Mouse (Mus musculus): ENCODE measurements around the gene Nup153. TPM values are rescaled to one million over a fixed set of nuclear protein-coding genes. Genes with fewer than 3 reads are reported as not detected.

Nup153 gene
- total RNA-seq (2021): 10 to 100 TPM; 46.5 to 49.7 TPM
- long read RNA-seq, experiment 1, full-length matches to known transcripts: 9 of 16 reads
- long read RNA-seq, experiment 1, partial matches to known transcripts: 3 of 16 reads
- long read RNA-seq, experiment 1, other reads (novel, unspliced or antisense): 4 of 16 reads
- long read RNA-seq, experiment 2, full-length matches to known transcripts: 10 of 19 reads
- long read RNA-seq, experiment 2, partial matches to known transcripts: 5 of 19 reads
- long read RNA-seq, experiment 2, other reads (novel, unspliced or antisense): 4 of 19 reads

DNA sequence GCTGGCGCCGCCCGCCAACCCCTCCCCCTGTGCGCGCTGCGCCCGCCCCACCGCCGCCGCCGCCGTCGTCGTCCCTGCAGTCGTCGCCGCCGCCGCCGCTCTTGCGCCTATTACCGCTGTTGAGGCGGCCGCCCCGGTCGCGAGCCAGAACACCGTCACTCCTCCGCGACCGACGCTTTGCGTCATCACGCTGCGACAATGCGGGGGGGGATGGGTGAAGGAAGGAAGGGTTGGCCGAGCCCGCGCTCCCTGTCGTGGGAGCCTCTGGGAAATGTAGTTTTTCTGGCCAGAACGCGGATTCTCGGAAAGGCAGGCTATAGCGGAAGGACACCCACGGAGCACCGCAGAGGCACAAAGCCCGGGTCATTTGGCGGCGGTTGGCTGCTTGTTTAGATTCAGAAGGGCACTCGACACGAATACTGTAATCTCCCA is at the start of gene Nup153:
Gene Nup153, minus strand, starts transcription at position 104 of the 432 bp plus-strand sequence.
- TF ChIP-seq CTCF (IDR thresholded peaks at IDR 0.05): no peak
- Histone ChIP-seq H3K27ac (peak within 1 kb of the TSS; percentile 99), H3K4me3 (peak within 1 kb of the TSS; percentile 92)
- DNase-seq: peak; percentile 98
- intact Hi-C loops (cut with DNase I): no loop called here

DNA sequence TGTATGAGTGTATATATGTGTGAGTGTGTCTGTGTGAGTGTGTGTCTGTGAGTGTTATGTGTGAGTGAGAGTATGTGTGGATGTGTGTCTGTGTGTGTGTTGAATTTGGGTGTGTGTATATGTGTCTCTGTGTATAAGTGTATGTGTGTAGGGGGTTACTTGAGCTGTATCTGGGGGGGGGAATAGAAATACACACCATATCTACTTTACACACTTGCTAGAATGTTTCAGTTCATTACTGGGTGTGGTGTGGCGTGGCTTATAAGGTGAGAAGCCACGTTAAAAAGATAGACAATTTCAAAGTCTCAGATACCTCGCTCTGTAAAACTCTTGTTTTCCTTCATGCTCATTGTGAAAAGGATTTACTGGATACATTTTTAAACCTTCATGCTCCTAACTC is 49.7 kb upstream of the Nup153 start:
- no peak for DNase-seq
- TF ChIP-seq CTCF (IDR thresholded peaks at IDR 0.05): no peak
- Histone ChIP-seq H3K4me3 (no peak overlapping the region), H3K27ac (peak overlapping the region; percentile 79)
- intact Hi-C loops (cut with DNase I): loop anchor here (5.0 kb wide), 1 partner anchor 40 kb away; no protein-coding TSS in a partner anchor

DNA sequence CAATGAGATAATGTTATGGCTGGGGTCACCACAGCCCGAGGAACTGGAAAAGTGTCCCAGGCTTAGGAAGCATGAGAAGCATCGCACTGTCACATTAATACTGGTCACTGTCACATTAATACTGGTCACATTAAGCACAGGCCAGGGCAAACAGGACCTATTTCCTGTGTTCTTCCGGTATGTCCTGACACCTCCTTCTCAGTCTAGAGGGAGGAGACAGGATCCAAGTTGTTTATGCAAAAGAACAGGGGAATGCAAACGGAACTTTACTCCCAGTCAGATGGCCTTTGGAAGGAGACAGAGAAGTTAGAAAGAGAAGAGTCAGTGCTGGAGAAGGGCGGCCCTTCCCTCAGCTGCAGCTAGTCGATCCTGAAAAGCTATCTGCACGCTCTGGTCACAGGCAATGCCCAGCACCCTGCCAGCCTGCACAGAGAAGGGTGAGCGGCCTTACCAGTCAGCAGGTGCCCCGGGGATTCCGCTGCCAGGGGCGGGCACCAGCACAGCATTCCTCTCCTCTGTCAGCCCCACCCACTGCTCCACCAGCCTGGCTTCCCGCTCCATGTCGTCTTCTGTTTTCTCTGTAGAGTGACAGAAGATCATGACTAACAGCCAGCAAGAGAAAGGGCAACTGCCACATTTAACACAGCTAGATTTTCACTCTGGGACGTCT is 49.0 kb upstream of the Nup153 start:
- no peak for TF ChIP-seq CTCF (IDR thresholded peaks at IDR 0.05)
- Histone ChIP-seq H3K27ac (peak overlapping the region; percentile 79), H3K4me3 (peak overlapping the region; percentile 40)
- DNase-seq: peak; percentile 91
- intact Hi-C loops (cut with DNase I): loop anchor here (5.0 kb wide), 1 partner anchor 39 kb away; no protein-coding TSS in a partner anchor

DNA sequence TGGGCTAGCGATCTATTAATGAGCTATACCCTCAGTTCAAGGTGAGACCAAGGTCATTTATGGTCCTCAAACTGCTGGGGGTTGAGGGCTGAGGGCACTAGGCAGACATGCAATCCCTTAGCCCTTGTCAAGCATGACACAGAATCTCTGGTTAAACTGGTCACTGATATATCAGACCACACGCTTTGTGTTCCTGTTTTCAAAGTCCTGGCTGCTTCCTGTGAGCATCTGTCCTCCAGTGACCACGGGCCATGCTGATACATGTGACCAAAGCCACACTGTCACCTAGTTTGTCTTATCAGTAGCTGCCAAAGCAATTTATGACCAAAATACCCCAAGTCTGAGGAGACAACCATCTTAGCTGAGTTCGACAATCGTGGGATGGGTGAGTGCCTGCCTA is 47.3 kb upstream of the Nup153 start:
- DNase-seq: no peak
- Histone ChIP-seq H3K27ac (no peak overlapping the region), H3K4me3 (no peak overlapping the region)
- no peak for TF ChIP-seq CTCF (IDR thresholded peaks at IDR 0.05)
- intact Hi-C loops (cut with DNase I): loop anchor here (5.0 kb wide), 1 partner anchor 38 kb away; no protein-coding TSS in a partner anchor

DNA sequence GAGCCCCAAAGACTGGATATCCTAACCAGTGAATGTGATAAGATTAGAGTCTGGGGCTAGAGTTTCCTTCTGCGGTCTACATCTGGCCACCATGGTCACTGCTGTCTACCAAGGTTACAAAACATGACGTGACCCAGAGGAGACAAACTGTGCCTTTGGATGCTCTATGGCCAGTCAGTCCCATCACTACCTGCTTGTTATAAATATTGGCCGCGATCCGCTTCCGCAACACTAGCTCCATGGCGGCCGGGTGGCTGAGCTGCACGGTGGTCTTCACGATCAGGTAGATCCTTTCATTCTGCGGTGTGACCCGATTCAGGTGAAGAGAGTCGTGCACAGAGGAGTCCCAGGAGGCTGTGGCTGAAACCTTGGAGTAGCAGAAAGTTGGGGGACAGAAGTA is 44.8 kb upstream of the Nup153 start:
- no peak overlapping the region for H3K4me3 ChIP-seq
- no peak for DNase-seq
- H3K27ac ChIP-seq: no peak overlapping the region
- no peak for TF ChIP-seq CTCF (IDR thresholded peaks at IDR 0.05)
- intact Hi-C loops (cut with DNase I): no loop called here

DNA sequence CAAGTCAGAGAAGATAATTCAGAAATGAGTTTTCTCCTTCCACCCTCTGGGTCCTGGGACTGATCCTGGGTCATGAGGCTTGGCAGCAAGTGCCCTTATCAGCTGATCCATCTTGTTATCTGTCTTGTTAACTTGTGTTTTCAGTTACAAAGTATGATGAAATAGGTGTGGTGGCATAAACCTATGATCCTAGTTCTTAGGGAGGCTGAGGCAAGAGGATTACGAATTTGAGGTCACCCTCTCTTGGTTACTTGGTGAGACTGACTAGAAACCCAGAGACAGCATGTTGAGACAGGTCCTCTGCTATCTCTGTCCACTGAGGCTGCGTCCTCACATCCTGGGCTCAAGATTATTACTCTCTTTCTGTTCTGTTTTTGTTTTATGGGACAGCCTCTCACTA is 37.6 kb upstream of the Nup153 start:
- no peak for TF ChIP-seq CTCF (IDR thresholded peaks at IDR 0.05)
- no peak for DNase-seq
- intact Hi-C loops (cut with DNase I): no loop called here
- Histone ChIP-seq H3K27ac (no peak overlapping the region), H3K4me3 (no peak overlapping the region)

DNA sequence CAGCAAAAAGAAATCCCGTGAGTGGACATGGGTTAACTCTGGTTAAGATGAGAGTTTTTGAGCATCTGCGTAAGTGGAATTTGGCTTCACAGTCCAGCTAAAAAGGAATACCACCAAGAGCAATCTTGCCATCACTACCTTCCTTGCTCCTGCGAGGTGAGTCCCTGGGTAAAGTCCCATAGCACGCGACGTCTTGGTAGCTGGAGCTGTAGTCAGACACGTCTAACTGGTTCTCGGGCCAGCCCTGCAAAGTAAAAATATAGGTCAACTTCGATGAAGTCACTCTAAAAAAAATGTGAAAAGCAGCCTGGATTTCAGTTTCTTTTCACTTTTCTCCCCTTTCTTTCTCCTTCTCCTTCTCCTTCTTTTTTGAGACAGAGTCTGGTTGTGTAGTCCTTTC is 35.5 kb upstream of the Nup153 start:
- no peak overlapping the region for H3K4me3 ChIP-seq
- intact Hi-C loops (cut with DNase I): no loop called here
- TF ChIP-seq CTCF (IDR thresholded peaks at IDR 0.05): no peak
- DNase-seq: no peak
- no peak overlapping the region for H3K27ac ChIP-seq

DNA sequence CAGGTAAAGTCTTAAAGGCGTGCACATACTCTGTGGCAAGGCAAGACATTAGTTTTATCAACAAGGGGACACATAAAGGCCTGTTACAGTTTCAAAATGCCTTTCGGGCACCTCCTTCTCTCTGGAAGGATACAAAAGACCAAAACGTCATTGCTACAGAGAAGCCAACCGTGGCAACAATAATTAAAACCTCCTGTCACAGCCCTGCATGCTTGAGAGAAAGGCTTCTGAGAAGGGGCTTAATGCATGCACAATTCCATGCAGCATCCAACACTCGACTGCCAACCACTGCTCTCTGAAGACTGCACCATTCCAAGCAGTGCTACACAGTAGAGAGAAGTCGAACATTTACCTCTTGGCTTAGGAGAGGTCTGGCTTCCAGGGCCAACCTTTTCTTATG is 33.2 kb upstream of the Nup153 start:
- TF ChIP-seq CTCF (IDR thresholded peaks at IDR 0.05): no peak
- no peak overlapping the region for H3K4me3 ChIP-seq
- DNase-seq: no peak
- H3K27ac ChIP-seq: no peak overlapping the region
- intact Hi-C loops (cut with DNase I): no loop called here

DNA sequence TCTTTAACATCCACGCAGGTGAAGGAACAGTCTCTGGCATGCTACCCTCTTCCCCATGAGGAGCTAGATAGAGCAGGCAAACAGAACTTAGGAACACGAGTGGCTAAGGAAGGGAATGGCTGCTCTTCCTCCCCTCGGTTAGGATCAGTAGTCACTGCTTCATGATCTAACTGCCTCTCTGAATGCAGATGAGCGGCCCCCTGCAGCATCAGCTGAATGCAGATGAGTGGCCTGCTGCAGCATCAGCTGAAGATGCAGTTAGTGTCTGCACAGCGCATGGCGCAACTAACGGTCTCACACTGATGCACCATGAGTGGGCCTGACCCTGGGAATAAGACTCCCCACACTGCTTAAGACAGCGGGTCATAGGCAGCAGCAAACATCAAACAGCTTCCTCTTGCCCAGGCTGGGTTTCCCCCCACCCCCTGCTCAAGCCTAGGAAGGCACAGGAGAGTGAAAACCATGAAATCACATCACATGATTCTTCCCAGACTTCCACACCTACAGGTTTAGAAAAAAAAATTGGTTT is 31.6 kb upstream of the Nup153 start:
- intact Hi-C loops (cut with DNase I): no loop called here

DNA sequence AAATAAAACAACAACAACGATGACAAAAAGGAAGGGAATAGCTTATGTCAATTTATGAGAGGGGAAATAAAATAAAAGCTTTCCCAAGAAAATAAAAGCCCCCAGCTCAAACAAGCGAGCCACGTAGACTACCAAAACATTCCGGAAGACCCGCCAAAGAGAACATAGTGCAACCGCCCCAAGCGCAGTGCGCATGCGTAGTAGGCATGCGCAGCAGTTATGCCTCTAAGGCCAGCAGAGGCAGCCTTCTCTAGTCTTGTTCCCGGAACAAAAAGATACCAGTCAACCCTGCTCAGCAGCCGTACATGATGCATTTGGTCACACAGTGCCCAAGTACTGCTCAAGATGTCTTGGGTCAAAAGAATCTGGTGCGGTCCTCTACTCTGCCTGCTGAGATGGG is 30.9 kb upstream of the Nup153 start:
- no peak for DNase-seq
- no peak for TF ChIP-seq CTCF (IDR thresholded peaks at IDR 0.05)
- intact Hi-C loops (cut with DNase I): no loop called here

More for the DNA sequence above, 31.6 kb upstream of the Nup153 start:
- Histone ChIP-seq H3K27ac (no peak overlapping the region), H3K4me3 (no peak overlapping the region)
- TF ChIP-seq CTCF (IDR thresholded peaks at IDR 0.05): no peak
- DNase-seq: no peak

DNA sequence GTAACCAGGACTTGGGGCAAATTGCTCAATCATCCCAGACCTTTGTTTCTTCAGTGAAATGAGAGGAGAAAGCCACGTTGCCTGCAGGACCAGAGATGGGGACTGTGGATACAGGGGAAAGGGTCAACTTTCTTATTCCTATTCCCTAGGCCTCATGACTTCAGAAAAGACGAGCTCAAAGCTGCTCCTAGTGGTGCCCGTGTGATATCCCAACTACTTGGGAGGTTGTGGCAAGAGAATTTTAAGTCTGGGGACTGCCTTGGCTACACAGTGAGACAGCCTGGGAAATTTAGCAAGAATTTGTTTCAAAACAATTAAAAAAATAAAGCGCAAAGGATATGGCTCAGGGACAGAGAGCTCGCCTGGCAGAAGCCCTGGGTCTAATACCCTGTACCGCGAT is 30.2 kb upstream of the Nup153 start:
- no peak for DNase-seq
- intact Hi-C loops (cut with DNase I): no loop called here
- H3K4me3 ChIP-seq: no peak overlapping the region
- no peak overlapping the region for H3K27ac ChIP-seq
- TF ChIP-seq CTCF (IDR thresholded peaks at IDR 0.05): no peak

More for the DNA sequence above, 30.9 kb upstream of the Nup153 start:
- Histone ChIP-seq H3K27ac (no peak overlapping the region), H3K4me3 (no peak overlapping the region)

DNA sequence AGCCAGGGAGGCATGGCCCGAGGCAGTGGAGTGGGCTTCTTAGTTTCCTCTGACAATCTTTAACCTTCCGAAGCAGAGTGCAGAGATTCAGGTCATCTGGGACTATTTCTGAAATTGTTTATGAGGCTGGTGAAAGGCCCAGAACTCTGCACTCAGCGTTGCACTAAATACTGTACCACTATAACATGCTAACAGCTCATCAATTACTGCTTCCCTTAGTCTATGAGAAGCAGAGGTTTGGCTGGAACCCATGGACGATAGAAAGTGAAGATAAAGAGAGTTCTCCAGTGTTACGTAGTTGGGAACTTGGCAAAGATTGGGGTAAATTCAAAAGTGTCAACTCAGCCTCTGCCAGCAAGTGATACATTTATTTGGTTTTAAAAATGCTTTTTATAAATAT is 25.6 kb upstream of the Nup153 start:
- no peak overlapping the region for H3K27ac ChIP-seq
- TF ChIP-seq CTCF (IDR thresholded peaks at IDR 0.05): no peak
- no peak overlapping the region for H3K4me3 ChIP-seq
- no peak for DNase-seq
- intact Hi-C loops (cut with DNase I): no loop called here

DNA sequence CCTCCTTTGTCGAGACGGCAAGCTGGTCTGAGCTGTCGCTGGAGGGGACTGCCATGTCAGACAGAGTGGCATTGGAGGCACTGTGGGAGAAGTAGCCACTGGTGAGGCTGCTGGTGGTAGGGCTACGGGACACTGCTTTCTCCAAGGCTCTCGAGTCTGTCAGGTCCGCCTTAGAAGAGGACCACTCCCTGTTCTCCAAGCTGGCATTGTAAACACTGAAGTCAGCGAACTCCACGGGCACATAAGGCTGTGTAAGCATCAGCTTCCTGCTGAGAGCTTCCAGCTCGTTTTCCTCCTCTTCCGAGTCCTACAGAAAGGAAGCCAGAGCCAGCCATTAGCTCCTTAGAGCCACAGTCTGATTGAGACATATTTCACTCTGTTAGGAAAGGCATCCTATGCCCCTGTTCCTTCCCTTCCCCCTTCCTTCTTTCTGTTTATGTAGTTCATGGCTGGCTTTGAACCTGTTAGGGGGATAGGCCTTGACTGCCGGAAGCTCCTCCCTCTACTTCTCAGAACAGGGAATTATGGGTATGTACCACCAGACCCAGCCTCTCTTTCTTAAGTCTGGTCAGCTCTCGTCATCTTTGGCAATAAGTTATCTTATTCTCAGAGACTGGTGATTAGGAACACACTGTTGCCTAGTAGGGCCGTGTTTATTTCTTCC is 25.0 kb upstream of the Nup153 start:
- no peak overlapping the region for H3K4me3 ChIP-seq
- no peak for DNase-seq
- intact Hi-C loops (cut with DNase I): no loop called here
- no peak for TF ChIP-seq CTCF (IDR thresholded peaks at IDR 0.05)
- no peak overlapping the region for H3K27ac ChIP-seq

All from gastrocnemius, adult 2 months (tissue).